Mouse (Mus musculus) intestine, embryonic 16.5 days (tissue): ENCODE data around the gene Zfp871. TPM values are rescaled to one million over a fixed set of nuclear protein-coding genes. Genes with fewer than 3 reads are reported as not detected.

Experiments
- ATAC-seq: fragments of 200-750 bp; cut with Nextera tagmentation; 2 replicates; pipeline ENCODE4 v1.8.0; 2017; ENCODE audit warnings: moderate TSS enrichment, moderate library complexity
- H3K27ac ChIP-seq: fragments of 300-500 bp; sonication (generic); 2 replicates; pipeline ENCODE4 v1.5.1; 2014; ENCODE audit warnings: mild to moderate bottlenecking, low read length
- H3K27me3 ChIP-seq: fragments of 300-500 bp; sonication (generic); replicated peaks from 2 replicates; pipeline ENCODE4 v1.6.1; 2014; ENCODE audit warnings: low read length, control low read depth, mixed read lengths; ENCODE audit not compliant: control insufficient read depth, insufficient read depth
- H3K36me3 ChIP-seq: fragments of 300-500 bp; sonication (generic); 2 replicates; pipeline ENCODE4 v1.6.1; 2014; ENCODE audit warnings: low read length, control low read depth; ENCODE audit not compliant: control insufficient read depth, insufficient read depth
- H3K4me1 ChIP-seq: fragments of 300-500 bp; sonication (generic); 2 replicates; pipeline ENCODE4 v1.6.1; 2014; ENCODE audit warnings: low read length, control low read depth, mixed read lengths; ENCODE audit not compliant: control insufficient read depth, insufficient read depth
- H3K4me2 ChIP-seq: fragments of 300-500 bp; sonication (generic); 2 replicates; pipeline ENCODE4 v1.6.1; 2014; ENCODE audit warnings: low read depth, low read length, control low read depth
- H3K4me3 ChIP-seq: fragments of 300-500 bp; sonication (generic); 2 replicates; pipeline ENCODE4 v1.5.1; 2014; ENCODE audit warnings: mild to moderate bottlenecking, low read length
- H3K9ac ChIP-seq: fragments of 300-500 bp; sonication (generic); 2 replicates; pipeline ENCODE4 v1.6.1; 2014; ENCODE audit warnings: low read depth, low read length
- H3K9me3 ChIP-seq: fragments of 300-500 bp; sonication (generic); 2 replicates; pipeline ENCODE4 v1.6.1; 2016; ENCODE audit warnings: low read length, control low read depth; ENCODE audit not compliant: control insufficient read depth
- WGBS: fragments of 180-500 bp; shearing (Covaris S2); extraction: QIAGEN DNeasy Blood & Tissue Kit; methylation state at CpG from one replicate; pipeline ENCODE4 v1.1.7; 2014; 5-methylcytosine and 5-hydroxymethylcytosine counted together
- polyA plus RNA-seq: library from polyadenylated mRNA; unstranded; fragments of >200 nt; fragmentation: Nextera tagmentation; extraction: Ambion mirVana; gene quantifications from 2 replicates; pipeline ENCODE4 v1.2.1, GENCODE M21; 2015

The Zfp871 gene
- polyA plus RNA-seq: 26.5 and 27.0 TPM in 2 replicates

- H3K4me1 ChIP-seq: peaks cover 18% of the 10 kb centered on the region
- ATAC-seq: peak; percentile 96
- no peaks in the 10 kb centered on the region for H3K27me3 ChIP-seq
- no peaks in the 10 kb centered on the region for H3K9me3 ChIP-seq
- peak within 1 kb of the TSS; percentile 74 for H3K4me2 ChIP-seq
- peak within 1 kb of the TSS; percentile 96 for H3K9ac ChIP-seq
- H3K27ac ChIP-seq: peak within 1 kb of the TSS; percentile 97
- WGBS: under 1% methylated on average over 22 of the region's 22 CpGs
- peak within 1 kb of the TSS; percentile 78 for H3K4me3 ChIP-seq
- peaks cover 10% of the 10 kb centered on the region for H3K36me3 ChIP-seq
These were observed at the start of gene Zfp871 for GRCm38 (mm10) chr17:32788094-32788559. Gene Zfp871 (minus strand): TSS chr17:32788287.

- no peak overlapping the region for H3K27ac ChIP-seq
- peak overlapping the region; percentile 94; the same call in 1 of the 2 replicates for H3K9ac ChIP-seq
- H3K4me3 ChIP-seq: peak overlapping the region; percentile 79
- H3K36me3 ChIP-seq: peaks cover 3% of the 10 kb centered on the region; the same call in 1 of the 2 replicates
- no peaks in the 10 kb centered on the region for H3K4me1 ChIP-seq
- H3K4me2 ChIP-seq: peak overlapping the region; percentile 33
- ATAC-seq: 0 out of 2 replicates have a peak, but pooled peaks have one; percentile 2
- WGBS: 33% methylated on average over 3 of the region's 3 CpGs
- H3K27me3 ChIP-seq: no peaks in the 10 kb centered on the region
- no peaks in the 10 kb centered on the region for H3K9me3 ChIP-seq
These were observed 42.3 kb upstream of the Zfp871 start for GRCm38 (mm10) chr17:32830418-32830782.

GRCm38 (mm10) chr17:32829540-32830417 is 41.7 kb upstream of the Zfp871 start, which contains the start of gene Zfp799:
Gene Zfp799 (minus strand): TSS chr17:32830261.
- H3K4me3 ChIP-seq: peak within 1 kb of the TSS; percentile 79
- ATAC-seq: peak; percentile 99
- no peaks in the 10 kb centered on the region for H3K27me3 ChIP-seq
- H3K27ac ChIP-seq: peak within 1 kb of the TSS; percentile 70
- H3K36me3 ChIP-seq: peaks cover 3% of the 10 kb centered on the region; the same call in 1 of the 2 replicates
- peak within 1 kb of the TSS; percentile 94 for H3K9ac ChIP-seq
- peak within 1 kb of the TSS; percentile 57 for H3K4me2 ChIP-seq
- no peaks in the 10 kb centered on the region for H3K4me1 ChIP-seq
- no peaks in the 10 kb centered on the region for H3K9me3 ChIP-seq
- WGBS: 1% methylated on average over 35 of the region's 35 CpGs

GRCm38 (mm10) chr17:32816074-32816784 is 28.1 kb upstream of the Zfp871 start:
- no peak overlapping the region for H3K4me2 ChIP-seq
- no peak overlapping the region for H3K4me3 ChIP-seq
- ATAC-seq: no peak
- peaks cover 19% of the 10 kb centered on the region for H3K36me3 ChIP-seq
- H3K27ac ChIP-seq: no peak overlapping the region
- WGBS: 97% methylated on average over 1 of the region's 1 CpGs
- no peaks in the 10 kb centered on the region for H3K9me3 ChIP-seq
- no peak overlapping the region for H3K9ac ChIP-seq
- no peaks in the 10 kb centered on the region for H3K4me1 ChIP-seq
- H3K27me3 ChIP-seq: no peaks in the 10 kb centered on the region

GRCm38 (mm10) chr17:32814136-32814535 is 26.0 kb upstream of the Zfp871 start:
- Histone ChIP-seq H3K4me3 (no peak overlapping the region), H3K4me1 (no peaks in the 10 kb centered on the region), H3K4me2 (no peak overlapping the region), H3K9me3 (no peaks in the 10 kb centered on the region), H3K27me3 (no peaks in the 10 kb centered on the region), H3K36me3 (peaks cover 6% of the 10 kb centered on the region), H3K27ac (no peak overlapping the region), H3K9ac (no peak overlapping the region)
- WGBS: 80% methylated on average over 7 of the region's 7 CpGs
- no peak for ATAC-seq

GRCm38 (mm10) chr17:32810648-32811047 is 22.6 kb upstream of the Zfp871 start:
- Histone ChIP-seq H3K27me3 (no peaks in the 10 kb centered on the region), H3K9ac (no peak overlapping the region), H3K4me1 (no peaks in the 10 kb centered on the region), H3K27ac (no peak overlapping the region), H3K36me3 (no peaks in the 10 kb centered on the region), H3K4me3 (no peak overlapping the region), H3K4me2 (no peak overlapping the region), H3K9me3 (no peaks in the 10 kb centered on the region)
- 41% methylated on average over 1 of the region's 1 CpGs for WGBS
- no peak for ATAC-seq

- no peaks in the 10 kb centered on the region for H3K9me3 ChIP-seq
- H3K4me3 ChIP-seq: peak within 1 kb of the TSS; percentile 54
- peak within 1 kb of the TSS; percentile 60 for H3K4me2 ChIP-seq
- H3K9ac ChIP-seq: peak within 1 kb of the TSS; percentile 67
- ATAC-seq: peak; percentile 88
- no peaks in the 10 kb centered on the region for H3K4me1 ChIP-seq
- 1% methylated on average over 17 of the region's 17 CpGs for WGBS
- H3K36me3 ChIP-seq: no peaks in the 10 kb centered on the region
- no peaks in the 10 kb centered on the region for H3K27me3 ChIP-seq
- H3K27ac ChIP-seq: peak within 1 kb of the TSS; percentile 69
These were observed 21.7 kb upstream of the Zfp871 start, which contains the start of gene Zfp811 for GRCm38 (mm10) chr17:32809544-32810374. Gene Zfp811 (minus strand): TSS chr17:32809931.

- Histone ChIP-seq H3K27ac (no peak overlapping the region), H3K9me3 (no peaks in the 10 kb centered on the region), H3K4me1 (no peaks in the 10 kb centered on the region), H3K4me3 (peak overlapping the region; percentile 54), H3K27me3 (no peaks in the 10 kb centered on the region), H3K9ac (peak overlapping the region; percentile 53), H3K4me2 (peak overlapping the region; percentile 60), H3K36me3 (no peaks in the 10 kb centered on the region)
- no peak for ATAC-seq
- 9% methylated on average over 8 of the region's 8 CpGs for WGBS
These were observed 20.8 kb upstream of the Zfp871 start for GRCm38 (mm10) chr17:32808921-32809320.
